Mouse (Mus musculus) gastrocnemius, postnatal 25 days (tissue): ENCODE results near the gene Sgpl1. TPM values are rescaled to one million over a fixed set of nuclear protein-coding genes. Genes with fewer than 3 reads are reported as not detected.
A peak's percentile ranks its signal among the peaks of the same experiment; 100 is the strongest.
"Not testable (repeated sequence)": the region's sequence is repeated elsewhere in the genome, so short reads cannot be mapped to it uniquely, and the experiment has no call there.

ENCODE experiments used
- DNase-seq: peaks from one replicate; pipeline ENCODE4 v3.0.0; 2022
- total RNA-seq, 2 experiments: library from RNA; stranded (reverse); gene quantifications; 1 replicate in 1 of 2; 2 replicates in 1 of 2; pipeline ENCODE4 v1.2.3; 2021

Sgpl1 gene
- total RNA-seq, 2 experiments from 2014 or later: 6.9 to 7.2 TPM

DNA sequence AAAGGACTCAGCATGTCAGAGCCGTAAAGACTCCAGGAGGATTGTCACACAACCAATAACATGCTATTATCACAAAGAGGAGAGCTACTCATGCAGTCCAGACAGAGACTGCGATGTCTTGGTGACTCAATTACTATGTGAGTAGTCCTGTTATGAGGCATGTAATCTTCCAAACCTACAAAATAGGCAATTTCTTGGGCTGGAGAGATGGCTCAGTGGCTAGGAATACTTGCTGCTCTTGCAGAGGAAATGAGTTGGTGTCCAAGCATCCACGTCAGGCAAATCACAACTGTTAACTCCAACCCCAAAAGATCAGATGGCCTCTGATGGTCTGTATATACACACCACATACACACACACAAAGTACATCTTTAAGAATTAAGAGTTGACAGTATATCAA, 8.1 kb upstream of the Sgpl1 start:
- no peak for DNase-seq

DNA sequence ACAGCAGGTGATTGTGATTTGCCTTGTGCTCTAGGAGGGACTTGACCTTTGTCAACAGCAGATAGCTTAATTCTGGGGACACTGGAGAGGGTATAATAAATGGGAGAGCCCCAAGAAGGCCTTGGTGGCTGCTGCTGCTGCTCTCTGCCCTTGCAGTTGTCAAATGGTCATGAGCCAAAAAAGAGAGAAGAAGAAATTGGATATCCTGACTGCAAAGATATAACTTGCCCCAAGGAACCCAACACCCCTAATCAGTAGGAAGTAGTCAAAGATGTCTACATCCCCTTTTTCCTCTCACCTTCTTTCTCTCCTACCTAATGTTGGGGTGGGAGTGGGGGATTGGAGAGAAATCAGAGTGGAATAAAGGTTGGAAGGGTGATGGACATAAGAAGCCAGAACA, 4.6 kb upstream of the Sgpl1 start:
- DNase-seq: no peak

DNA sequence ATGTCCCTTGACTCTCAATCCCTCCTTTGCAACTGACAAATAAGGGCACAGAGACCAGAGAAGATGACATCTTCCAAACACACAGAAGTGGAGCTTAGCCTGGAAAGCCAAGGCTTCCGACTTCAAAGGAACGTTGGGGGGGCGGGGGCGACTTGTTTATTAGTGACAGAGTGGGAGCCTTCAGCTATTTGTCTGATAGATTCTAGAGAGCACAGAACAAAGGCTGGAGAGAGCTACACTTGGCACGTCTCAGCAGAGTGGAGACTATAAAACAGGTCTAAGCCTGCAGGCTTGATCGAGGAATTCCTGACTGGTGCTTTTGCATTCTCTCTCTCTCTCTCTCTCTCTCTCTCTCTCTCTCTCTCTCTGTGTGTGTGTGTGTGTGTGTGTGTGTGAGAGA, 3.1 kb upstream of the Sgpl1 start:
- DNase-seq: no peak

DNA sequence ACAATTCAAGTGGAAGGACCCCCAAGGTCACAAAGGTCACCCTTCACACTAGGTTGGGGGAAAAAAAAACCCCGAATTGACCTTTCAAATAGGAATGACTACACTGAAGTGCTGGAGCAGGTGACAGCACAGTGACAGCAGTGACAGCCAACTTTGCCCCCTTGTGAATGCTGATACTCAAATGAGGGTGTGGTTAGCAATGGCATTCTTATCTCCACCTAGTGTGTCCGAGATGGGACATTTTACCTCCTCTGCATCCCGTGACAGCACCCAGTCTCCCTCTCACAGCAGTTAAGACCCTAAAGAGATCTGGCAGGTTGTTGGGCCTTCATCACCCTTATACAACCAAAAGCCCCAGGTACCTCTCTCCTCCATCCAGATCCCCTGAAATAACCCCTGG, 2.0 kb upstream of the Sgpl1 start:
- DNase-seq: no peak

DNA sequence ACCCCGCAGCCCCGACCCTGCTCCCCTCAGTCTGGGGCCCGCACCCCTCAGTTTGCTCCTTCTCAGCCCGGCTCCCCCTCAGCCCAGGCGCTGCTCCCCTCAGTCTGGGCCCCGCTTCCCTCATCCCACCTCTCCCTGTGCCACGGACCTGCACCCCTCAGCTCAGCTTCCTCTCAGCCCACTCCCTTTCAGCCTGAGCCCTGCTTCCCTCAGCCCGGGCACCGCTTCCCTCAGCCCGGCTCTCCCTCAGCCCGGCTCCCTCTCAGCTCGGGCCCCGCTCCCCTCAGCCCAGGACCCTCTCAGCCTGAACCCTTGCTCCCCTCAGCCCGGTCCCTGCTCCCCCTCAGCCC, 721 bp downstream of the Sgpl1 start:
- peak; percentile 17 for DNase-seq

DNA sequence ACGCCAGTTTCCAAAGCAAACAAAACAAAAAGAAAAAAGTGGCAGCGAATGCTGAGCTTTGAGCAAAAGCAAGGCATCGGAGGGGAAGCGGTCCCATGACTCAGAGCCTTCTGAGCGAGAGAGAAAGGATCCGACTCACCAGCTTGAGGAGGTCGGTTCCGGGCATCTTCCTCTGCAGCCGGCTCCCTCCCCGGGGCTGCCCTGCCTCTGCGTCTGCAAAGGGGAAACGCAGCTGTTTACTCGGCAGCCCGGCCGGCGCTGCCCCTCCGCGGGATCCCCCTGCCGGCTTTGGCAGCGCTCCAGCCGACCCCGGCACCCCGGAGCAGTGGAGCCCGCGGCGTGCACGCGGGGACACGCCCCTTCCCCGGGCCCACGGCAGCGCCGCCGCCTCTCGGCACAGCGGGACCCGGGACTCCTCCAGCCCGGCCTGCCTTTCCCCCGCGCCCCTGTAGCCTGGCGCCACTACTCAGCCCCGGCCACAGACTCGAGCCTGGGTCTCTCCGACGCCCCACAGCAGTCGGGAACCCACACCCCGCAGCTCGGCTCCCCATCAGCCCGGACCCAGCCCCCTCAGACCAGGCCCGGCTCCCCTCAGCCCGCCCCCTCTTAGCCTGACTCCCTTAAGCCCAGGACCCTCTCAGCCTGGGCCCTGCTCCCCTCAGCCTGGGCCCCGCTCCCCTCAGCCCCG, 1.2 kb downstream of the Sgpl1 start:
- peak; percentile 47 for DNase-seq

DNA sequence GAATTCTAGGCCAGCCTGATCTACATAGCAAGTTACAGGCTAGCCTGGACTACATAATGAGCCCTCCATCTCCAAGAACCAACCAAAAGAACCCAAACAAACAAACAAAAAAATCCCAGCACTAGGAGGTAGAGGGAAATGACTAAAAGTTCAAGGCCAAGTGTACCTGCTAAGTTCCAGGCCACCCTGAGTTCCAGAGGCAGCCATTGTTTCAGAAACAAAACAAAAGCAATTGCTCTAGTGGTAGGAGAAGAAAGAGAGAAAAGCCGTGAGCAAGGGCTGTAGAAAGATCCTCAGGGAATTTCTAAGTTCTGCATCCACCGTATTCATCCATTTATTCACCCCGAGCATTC, 1.8 kb downstream of the Sgpl1 start:
- no peak for DNase-seq

DNA sequence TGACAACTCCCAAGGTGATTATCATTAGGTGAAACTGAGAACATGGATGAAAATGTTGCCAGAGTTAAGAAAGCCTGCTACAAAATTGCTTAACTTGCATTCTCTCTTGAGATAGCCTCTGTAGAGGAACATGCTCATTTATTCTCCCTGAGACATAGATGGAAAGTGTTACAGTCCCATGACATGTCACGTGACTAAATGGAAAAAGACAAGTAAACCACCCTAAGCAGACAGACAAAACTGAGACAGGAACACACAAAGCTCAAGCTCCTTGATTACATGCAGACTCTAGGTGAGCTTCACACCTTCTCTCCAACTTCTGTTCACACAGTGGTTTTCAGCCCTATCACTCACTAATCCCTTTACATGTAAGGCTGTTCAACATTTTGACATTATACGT, 4.2 kb downstream of the Sgpl1 start:
- no peak for DNase-seq

DNA sequence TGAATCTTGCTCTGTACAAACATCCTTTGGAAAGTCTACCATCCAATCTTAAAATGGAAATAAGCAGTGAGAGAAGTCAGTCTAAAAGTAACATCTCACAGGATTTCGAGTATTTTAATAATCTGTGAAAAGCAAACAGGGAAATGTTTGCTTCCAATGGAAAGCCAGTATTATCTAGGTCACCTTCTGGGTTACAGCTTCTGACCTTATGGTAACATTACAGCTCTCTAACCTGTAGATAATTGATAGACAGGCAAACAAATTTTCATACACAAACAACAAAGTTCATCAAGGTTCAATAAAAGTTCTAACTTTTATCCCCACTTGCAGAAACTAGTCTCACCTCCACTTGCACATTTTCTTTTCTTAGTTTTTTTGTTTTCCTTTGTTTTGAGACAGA, 9.9 kb downstream of the Sgpl1 start:
- no peak for DNase-seq

DNA sequence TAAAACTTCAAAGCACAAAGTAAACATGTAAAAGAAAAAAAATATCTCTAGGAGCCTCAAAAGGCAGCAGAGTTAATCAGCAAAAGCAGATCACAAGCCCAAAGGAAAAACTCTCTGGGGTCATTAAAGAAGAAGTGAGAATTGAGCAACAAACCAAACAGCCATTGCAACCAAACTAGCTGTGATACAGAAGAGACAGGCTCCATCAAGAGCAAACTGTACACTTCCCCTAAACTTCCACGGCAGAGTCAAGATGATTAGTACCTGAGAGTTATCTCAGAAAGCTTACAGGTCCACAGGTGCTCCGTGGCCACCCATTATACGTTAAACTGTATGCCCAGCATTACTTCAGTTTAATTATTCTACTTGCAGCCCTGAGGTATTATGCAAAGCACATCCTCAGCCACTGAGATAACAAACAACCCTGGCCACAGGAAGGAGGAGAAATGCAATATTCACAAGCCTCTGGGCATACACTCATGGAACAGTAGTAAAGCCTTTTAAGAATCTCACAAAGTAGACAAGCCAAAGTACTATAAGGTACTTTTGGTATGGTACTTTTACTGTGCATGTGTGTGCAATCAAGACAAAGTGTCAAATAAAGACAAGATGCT, 12.2 kb downstream of the Sgpl1 start:
- no peak for DNase-seq

DNA sequence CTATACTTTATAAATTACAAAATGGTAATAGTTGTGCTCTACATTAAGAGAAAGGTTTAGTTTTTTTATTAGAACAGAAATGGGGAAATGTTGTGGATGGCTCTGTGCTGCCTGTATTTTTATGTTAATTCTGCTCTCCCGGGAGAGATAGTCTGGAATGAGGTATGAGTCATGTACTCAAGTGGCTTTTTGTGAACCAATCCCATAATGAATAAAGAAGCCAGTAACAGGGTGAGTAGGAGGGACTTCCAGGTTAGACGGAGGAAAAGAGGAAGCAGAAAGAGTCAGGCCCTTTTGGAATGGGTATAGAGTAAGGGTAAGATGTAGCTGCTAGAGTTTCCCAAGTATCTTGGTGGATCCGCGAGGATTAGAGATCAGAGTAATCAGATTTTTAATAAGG, 13.5 kb downstream of the Sgpl1 start:
- no peak for DNase-seq

DNA sequence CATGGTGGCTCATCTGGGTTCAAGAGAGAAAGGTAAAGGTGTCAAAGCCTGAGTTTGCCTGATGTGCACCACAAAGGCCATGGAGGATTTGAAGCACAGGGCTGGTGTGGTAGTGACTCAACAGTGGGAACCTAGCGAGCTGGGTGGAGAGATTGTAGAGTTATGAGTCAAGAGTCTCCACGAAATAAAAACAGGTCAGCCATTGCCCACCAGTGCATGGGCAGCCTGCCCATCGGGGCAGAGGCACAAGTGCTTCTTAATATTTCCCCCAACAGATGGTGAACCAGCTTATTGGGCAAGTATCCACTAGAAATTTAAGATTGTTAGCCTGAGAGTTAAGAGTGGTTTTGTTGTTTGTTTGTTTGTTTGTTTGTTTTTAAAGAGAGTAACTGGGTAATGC, 16.5 kb downstream of the Sgpl1 start:
- DNase-seq: no peak

DNA sequence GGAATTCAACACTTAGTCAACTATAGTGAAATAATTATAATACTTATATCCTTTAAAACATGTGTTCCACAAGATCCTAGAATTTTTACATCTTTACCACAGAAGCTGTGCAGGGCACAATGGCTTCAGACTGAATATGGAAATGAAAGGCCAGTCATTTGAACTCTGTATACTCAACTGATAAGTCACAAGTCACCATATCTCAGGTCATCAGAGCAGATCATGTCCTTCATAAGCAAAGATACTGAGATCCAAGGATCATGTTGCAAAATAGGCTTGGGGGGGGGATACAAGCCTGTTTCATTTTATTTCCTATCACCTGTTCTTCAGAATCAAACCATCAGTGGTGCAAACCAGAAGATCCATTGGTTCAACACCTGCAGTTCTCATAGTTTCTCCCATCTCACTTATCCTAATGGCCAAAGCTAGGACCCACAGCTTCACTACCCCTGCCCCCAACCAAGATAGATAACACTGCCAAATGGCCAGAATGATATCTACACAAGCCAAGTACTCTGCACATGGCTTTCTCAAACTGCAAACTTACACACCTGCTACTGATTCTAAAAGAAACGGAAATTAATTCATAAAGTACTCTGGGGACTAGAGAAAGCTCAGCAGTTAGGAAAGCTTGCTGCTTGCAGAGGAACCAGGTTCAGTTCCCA, 18.7 kb downstream of the Sgpl1 start:
- DNase-seq: no peak

DNA sequence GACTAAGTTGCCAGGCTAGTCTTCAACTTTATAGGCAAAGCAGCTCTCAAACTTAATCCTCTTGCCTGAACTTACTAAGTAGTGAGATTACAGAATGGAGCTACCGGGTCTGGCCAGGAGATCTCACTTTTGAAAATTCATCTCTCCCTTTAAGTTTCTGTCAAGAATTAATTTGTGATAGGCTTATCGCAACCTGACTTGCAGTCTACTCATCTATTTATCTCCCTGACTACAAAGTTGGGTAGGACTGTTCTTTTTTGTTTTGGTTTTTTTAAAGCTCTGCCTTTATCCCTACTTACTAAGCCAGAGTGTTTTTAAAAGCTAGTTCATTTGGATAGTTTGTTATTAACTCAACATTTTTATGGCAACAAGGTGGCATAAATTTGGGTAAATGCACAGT, 23.0 kb downstream of the Sgpl1 start:
- DNase-seq: no peak

DNA sequence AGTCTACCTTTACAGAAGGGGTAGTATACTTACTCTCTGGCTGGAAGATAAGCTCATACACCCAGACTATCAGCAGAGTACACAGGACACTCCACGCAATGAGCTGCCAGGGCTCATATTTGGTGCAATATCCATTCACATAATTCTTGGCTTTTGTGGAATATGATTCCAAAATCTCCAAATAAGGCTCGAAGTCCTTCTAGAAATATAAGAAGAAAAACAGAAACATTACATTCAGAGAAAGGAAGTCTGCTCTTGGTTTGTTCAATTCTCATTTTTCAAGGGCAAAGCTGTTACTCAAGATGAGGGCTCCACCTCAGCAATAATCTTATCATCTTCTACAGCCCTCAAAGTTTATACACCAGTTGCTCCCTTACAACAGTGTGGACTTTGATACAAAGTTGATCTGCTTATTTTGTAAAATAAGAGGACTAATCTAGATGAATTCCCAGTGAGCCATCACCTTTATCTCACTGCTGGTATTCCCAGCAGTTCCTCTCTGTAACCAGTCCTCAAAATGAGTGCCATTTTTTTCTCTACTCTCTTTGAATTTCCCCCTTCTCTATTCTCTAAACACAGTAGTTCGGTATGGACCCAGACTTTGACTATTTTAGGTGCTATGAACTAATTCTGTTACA, 24.1 kb downstream of the Sgpl1 start:
- DNase-seq: no peak

DNA sequence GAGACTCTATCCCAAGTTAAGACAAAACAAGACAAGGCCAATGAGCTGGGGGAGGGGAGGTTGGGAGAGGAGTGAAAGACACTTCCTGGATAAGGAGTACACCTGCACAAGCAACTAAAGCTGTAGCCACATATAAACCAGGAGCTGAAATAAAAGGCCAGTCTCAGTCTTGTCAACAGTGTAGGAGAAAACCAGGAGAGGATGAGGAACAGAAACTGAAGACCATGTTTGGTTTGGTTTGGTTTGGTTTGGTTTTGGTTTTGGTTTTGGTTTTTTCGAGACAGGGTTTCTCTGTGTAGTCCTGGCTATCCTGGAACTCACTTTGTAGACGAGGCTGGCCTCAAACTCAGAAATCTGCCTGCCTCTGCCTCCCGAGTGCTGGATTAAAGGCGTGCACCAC, 25.8 kb downstream of the Sgpl1 start:
- not testable (repeated sequence) for DNase-seq

DNA sequence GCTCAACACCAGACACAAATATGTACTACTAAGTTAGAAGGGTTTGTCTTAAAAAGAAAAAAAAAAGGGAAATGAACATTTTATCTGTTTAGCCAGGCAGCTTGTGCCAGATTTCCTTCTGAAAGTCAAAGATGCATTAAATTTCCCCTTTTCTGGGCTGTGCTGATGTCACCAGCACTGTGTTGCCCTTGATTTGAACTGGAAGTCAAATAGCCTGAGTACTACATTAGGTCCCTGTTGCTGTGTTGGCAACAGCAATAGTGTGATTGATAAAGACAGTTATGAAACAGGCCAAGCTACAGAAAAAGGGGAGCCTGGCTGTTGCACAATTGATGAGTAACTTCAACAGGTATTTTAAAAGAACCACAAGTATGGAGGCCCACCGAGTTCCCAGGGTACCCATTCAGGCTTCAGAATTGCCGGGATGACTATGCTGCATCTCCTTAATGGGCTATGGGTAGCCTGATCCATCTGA, 33.2 kb downstream of the Sgpl1 start:
- no peak for DNase-seq

DNA sequence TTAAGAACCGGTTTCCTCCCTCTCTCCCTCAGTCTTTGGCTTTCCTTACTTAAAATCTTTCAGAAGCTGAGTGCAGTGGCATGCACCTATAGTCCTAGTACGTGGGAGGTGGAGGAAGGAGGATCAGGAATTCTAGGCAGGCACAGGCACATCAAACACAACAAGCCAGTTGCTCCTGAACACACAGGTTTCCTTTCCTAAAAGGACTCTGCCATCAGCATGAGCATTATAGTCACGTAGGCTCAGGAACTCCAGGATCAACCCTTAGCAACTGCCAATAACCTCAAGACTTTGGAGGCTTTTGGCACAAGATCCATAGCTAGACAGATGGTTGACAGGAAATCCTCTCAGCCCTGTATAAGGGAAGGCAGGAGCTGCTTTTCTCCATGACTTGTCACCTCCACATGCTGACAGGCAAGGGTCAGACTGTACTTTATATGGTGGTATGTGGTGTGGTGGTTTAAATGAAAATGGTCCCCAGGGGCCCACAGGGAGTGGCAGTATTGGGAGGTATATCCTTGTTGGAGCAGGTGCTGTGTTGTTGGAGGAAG, 43.9 kb downstream of the Sgpl1 start:
- DNase-seq: no peak

DNA sequence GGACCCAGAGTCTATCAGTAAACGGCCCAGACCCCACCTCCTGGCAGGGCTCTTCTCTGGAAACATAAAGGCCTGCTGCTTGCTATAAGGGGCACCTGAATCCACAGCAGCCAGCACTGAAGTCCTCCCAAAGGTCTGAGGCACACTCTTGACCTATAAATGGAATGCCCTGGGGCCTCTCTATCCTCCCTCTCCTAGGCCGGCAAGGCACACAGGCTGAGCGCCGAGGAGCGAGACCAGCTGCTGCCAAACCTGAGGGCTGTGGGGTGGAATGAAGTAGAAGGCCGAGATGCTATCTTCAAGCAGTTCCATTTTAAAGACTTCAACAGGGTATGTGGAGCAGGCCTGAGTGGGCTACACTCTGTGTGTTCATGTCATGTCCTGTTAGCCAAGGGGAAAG, 55.6 kb downstream of the Sgpl1 start:
- no peak for DNase-seq

DNA sequence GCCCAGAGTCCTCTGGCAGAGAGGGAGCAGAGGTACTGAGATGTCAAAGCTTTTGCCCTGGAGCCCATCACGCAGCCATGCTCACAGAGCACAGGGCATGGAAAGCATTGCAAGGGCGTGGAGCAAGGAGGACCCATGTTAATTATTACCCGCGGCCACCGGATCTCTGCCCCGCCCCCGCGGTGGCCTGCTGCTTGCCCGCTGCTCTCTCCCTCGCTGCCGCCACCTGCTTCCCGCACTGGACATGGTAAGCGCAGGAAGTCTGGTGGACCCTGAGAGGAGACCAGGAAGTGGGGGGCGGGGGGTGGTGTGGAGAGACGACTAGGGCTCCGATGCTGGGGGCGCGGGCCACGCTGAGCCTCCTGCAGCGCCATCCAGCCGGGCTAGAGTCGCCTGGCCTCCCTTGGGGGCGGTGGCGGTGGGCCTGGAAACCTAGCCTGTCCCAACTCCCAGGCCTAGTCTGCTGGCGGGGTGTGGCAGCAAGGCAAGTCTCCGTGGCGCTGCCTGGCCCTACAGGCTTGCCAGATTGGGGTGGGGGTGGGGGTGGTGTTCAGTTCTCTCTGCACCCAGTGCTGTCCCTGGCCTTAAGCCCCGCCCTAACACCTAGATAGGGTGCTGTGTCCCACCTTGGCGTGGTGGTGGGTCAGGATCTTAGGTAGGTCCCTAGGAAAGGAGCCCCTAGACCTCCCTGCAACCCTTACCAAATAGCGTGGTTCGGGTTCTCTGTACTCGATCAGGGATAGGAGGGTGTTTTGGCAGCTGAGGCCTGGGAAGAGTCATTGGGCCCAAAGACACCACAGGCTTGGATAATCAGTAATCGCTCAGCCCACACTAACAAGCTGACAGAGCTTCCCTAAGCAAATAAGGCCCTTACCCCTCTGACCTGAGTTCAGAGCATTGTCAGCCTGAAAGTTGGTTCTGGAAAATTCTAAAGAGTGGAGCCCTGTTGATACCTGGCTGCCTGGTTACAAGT, 58.0 kb downstream of the Sgpl1 start, which contains the start of gene Pcbd1:
Gene Pcbd1 (plus strand): TSS at position 162 of the 973 bp plus-strand sequence.
- no peak for DNase-seq

DNA sequence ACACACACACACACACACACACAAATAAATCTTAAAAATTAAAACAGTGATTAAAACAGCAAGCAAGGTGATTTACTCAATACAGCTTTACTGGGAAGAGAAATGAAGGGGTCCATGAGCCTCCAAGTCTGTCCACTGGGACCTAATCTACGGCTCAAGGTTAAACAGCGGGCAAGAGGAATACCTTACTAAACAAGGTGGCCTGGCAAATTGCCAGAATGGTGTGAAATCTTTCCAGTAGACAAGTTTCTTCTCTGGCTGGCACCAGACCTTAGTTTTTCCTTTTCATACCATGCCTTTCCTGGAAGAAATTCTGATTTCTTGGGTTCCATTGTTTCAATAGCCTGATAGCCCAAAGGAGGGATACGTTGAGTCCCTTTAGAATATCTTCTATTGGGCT, 59.0 kb downstream of the Sgpl1 start:
- DNase-seq: no peak

DNA sequence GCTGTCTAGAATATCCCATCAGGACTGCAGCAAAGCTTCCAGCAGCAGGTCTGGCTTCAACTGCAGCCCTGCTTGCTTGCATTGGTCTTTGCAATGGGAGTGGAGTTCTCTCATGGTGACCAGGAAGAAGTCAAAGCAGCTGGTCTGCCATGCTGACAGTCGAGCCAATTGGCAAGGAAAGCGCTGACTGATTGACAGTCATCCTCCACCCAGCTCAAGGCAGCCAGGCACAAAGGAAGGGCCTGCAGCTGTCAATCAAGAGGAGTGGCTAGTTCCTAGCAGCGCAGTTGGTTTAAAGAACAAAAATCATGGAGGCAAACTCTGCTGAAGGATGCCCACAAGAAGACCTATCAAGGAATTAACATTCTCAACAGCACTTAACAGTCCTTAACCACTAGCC, 61.0 kb downstream of the Sgpl1 start:
- no peak for DNase-seq
